Mouse (Mus musculus): ENCODE measurements around the gene Dnajb11.

Dnajb11 gene

DNA sequence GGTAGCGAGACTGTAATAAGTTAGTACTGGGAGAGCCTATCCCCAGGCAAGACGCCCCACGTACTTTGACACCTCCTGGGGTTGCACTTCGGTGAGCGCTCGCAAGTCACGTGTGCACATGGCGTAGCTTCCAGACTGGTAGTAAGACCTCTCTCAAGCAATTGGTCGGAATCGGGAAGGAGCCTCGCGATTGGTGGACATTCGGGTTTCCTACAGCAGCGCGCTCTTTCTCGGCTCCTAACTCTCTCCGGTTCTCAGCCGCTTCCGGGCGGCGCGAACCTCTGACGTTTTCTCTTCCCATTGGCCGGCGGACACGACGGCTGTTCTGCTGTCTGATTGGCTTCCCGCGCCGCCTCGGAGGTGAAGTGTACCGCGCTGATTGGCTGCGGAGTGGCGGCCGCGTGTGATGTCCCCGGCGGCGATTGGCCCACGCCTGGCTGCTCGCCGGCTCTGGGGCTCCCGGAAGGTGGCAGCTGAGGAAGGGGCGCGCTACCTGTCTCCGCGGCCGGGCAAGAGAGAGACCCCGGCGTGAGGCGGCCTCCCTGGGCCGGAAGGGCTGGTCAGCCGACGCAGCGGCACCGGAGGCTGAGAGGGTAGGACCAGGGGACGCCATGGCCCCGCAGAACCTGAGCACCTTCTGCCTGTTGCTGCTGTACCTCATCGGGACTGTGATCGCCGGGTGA, at the start of gene Dnajb11, which contains the start of gene Tbccd1:
Dnajb11 (plus strand) TSS at position 415 of the 683 bp plus-strand sequence.
Tbccd1 (minus strand) TSS at position 239 of the 683 bp plus-strand sequence.
- in situ Hi-C loops (cut with MboI, MseI): no loop called here

DNA sequence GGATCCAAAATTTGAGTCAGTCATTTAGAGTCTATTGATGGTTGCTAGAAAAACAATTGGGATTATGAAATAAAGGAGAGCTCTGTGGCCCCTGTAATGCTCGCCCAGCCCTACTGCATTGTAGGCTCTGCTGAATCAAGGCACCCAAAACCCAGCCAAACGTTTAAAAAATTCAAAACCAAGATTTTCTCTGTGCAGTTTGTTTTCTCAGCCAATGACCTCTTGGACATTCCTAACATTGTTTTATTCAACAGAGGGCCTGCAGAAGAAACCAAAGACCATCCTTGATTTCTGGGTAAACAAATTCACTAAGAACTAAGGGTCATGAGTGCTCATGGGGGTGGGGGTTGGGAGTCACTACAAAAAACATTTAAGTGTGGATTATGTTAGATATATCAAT, 46.2 kb upstream of the Dnajb11 start, which contains the start of gene Crygs:
Crygs (minus strand) TSS at position 101 of the 400 bp plus-strand sequence.
- in situ Hi-C loops (cut with MboI, MseI): no loop called here

GRCm38 (mm10) chr16:22820731-22821130, 36.9 kb upstream of the Dnajb11 start:
- in situ Hi-C loops (cut with MboI, MseI): loop anchor here (5.0 kb wide), 1 partner anchor 88 kb away; no protein-coding TSS in a partner anchor

GRCm38 (mm10) chr16:22832932-22833525, 24.6 kb upstream of the Dnajb11 start:
- in situ Hi-C loops (cut with MboI, MseI): no loop called here

DNA sequence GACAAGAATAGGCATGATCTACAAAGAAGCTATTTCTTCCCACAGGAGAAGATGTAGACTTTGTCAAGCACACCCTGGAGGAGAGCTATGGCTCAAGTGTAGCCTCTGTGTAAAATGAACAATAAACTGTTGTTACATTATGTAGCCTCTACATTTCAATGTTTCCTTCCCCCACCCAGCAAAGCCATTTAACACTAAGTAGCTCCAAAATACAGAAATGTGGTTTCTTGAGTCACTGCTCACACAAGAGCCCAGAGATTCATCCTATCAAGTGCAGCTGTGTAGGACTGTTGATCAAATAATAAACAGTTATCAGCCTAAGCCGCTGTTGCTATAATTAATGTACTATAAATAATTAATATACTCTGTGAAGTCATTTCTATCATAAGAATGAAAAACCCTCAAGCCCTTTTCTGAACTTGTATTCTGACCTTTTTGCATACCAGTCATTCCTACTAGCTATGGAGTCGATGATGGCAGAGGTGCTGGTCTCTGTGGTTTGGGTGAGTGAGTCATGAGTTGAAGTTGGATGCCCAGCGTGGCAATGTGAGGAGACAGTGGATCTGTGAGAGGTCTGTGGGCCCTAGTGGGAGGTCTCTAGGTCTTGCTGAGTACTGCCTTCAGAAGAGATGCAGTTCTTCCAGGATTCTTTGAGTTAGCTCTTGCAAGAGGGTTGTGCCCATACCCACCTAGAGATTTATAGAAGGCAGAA, 18.3 kb upstream of the Dnajb11 start:
- in situ Hi-C loops (cut with MboI, MseI): no loop called here

DNA sequence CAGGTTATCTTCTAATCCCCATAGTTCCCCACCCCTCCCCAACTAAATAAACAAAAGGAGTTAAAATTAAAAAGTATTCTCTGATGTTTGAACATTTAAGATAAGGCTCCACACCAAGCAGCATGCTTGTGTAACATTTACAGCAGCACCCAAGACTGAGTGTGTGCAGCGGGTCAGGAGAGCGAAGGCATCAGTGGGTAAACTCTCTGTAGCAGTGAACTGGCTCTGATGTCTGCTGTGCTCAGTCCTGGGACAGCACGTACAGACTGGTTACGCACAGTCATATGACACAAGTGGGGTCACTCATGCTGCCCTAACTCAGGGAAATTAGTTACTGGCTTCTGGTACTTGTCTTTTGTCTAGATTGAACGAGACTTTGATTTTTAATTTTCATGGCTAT, 14.8 kb upstream of the Dnajb11 start:
- in situ Hi-C loops (cut with MboI, MseI): no loop called here

- in situ Hi-C loops (cut with MboI, MseI): no loop called here
Observed at GRCm38 (mm10) chr16:22844061-22844801, 13.4 kb upstream of the Dnajb11 start.

DNA sequence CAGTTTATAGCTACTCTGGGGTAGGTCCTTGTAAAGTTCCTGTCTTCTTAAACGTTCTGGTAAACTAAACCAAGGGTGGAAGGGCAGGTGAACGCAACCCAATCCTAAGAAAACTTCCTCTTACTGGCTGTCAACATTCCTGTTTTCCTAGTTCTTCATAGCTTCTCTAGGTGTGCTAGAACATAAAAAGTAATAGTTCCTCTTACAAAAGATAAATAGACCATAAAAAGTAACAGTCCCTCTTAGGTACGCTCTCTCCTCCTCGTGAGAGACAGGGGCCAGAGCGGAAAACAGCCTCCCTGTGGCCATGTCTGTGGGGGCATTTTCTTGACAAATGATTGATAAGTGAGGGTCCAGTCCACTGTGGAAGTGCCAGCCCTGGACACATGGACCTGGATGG, 12.8 kb upstream of the Dnajb11 start:
- in situ Hi-C loops (cut with MboI, MseI): no loop called here

- in situ Hi-C loops (cut with MboI, MseI): no loop called here
Observed at GRCm38 (mm10) chr16:22845481-22845880, 12.2 kb upstream of the Dnajb11 start.

DNA sequence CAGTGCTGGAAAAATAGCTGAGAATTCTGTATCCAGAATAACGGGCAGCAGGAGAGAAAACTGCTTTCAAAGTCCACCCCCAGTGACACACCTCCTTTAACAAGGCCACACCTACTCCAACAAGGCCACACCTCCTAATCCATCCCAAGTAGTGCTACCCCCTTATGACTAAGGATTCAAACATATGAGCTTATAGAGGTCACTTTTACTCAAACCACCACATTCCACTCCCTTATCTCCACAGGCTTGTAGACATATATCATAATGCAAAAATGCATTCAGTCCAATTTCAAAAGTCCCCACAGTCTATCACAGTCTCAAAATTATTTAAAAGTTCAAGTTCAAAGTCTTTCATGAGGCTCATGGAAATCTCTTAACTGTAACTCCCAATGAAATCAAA, 10.0 kb upstream of the Dnajb11 start:
- in situ Hi-C loops (cut with MboI, MseI): no loop called here

- in situ Hi-C loops (cut with MboI, MseI): no loop called here
Observed at GRCm38 (mm10) chr16:22848331-22848730, 9.3 kb upstream of the Dnajb11 start.

GRCm38 (mm10) chr16:22852709-22853108, 4.9 kb upstream of the Dnajb11 start:
- in situ Hi-C loops (cut with MboI, MseI): no loop called here

- in situ Hi-C loops (cut with MboI, MseI): no loop called here
Observed at GRCm38 (mm10) chr16:22856773-22857172, 872 bp upstream of the Dnajb11 start.

- in situ Hi-C loops (cut with MboI, MseI): loop anchor here (5.0 kb wide), 1 partner anchor 275 kb away; the partner anchor contains the start of gene Adipoq
Observed at GRCm38 (mm10) chr16:22872397-22872796, 14.8 kb downstream of the Dnajb11 start.

GRCm38 (mm10) chr16:22873369-22873768, 15.7 kb downstream of the Dnajb11 start:
- in situ Hi-C loops (cut with MboI, MseI): loop anchor here (5.0 kb wide), 1 partner anchor 274 kb away; the partner anchor contains the start of gene Adipoq

- in situ Hi-C loops (cut with MboI, MseI): no loop called here
Observed at GRCm38 (mm10) chr16:22876218-22877043, 18.8 kb downstream of the Dnajb11 start.

DNA sequence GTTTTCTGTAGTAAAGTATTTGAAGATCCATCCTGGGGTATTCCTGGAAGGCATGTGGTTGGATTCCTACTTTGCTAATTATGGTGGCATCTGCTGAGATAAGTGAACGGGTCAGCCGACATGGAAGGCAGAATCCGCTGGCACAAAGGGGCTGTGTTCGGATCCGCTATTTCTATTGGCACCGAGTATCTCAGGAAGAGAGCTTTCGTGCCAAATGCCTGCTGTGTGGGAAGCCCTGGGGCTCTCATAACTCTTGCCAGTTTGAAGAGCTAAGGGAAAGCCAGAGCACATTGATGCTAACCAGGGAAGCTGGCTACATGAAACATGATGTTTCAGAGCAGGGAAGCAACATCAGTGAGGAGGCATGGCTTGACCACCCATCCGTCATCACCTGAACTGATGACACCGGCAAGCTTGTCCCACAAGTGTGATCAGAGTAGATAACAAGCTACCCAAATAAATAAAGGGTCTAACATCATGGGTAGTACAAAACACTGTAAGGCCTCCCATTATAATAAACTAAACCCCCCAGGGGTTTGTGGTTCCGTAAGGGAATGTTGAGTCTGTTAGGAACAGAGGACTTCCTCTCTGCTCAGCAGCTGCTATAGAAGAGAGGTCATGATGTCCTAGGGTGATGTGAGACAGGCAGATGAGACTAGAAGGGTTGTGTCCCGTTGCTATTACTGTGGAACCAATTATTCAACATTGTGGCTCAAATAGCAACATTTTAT, 20.2 kb downstream of the Dnajb11 start:
- in situ Hi-C loops (cut with MboI, MseI): no loop called here

DNA sequence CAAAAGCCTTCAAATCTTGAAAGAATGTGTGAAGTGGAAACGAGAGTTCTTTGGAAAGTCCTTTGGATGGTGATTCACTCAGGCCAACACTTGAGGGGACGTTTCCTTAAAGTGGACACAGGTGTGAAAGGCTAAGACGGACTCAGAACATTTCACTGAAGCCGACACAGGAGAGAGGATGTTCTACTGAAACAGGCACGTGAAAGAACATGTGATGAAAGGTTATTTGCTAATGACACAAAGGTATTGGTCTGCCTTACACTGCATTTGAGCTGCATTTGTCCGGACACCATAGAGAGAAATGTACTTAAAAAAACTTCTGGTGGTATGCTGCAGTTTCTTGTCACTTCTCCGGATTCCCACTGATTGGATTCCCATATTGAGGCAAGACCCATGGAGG, 21.1 kb downstream of the Dnajb11 start:
- in situ Hi-C loops (cut with MboI, MseI): no loop called here

GRCm38 (mm10) chr16:22879945-22880595, 22.4 kb downstream of the Dnajb11 start:
- in situ Hi-C loops (cut with MboI, MseI): no loop called here

GRCm38 (mm10) chr16:22880900-22881299, 23.3 kb downstream of the Dnajb11 start:
- in situ Hi-C loops (cut with MboI, MseI): no loop called here
